Comparison of ENCODE assay signal across 23 mouse cellular contexts in the genomic region with DNA sequence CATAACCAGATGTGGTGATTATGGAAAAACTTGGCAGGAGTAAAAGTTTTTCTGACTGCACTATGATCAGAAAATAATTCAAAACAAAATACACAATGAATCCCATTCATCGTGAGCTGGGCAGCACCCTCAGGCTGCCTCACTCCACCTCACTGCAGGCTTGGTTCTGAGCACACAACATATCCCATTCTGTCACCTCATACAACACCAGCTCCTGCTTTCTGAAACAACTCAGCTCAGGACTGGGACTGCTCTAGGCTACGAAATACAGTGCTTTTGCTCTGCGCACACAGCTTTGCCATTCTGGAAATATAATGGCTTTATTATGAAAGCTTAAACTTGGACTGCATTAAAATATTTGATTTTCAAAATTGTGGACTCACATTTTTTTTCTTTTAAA.
DNase-seq lines count a peak whose midpoint lies in the region; ATAC-seq lines count a peak whose summit lies in the region.
"Had no signal": no experiment of that assay in that cellular context is flagged by ENCODE, and none has a peak within 500 bp of the region (broad histone marks: within the 10 kb centered on the region; RNA-seq: fewer than 3 reads in every experiment).

No protein-coding gene starts in this region.

- WGBS in embryonic facial prominence, embryonic 13.5 days, result 30% methylated on average over 3 of the region's 3 CpGs
- 71% methylated on average over 3 of the region's 3 CpGs for WGBS in embryonic facial prominence, embryonic 10.5 days
- 36% methylated on average over 3 of the region's 3 CpGs for WGBS in embryonic facial prominence, embryonic 15.5 days
- WGBS in limb, embryonic 13.5 days, result 42% methylated on average over 3 of the region's 3 CpGs

- 0 out of 2 replicates have a peak overlapping the region, but pooled peaks have one; percentile 7 for H3K9ac ChIP-seq in embryonic facial prominence, embryonic 13.5 days
- no peak overlapping the region for H3K9ac ChIP-seq in embryonic facial prominence, embryonic 15.5 days
- no peak overlapping the region for H3K9ac ChIP-seq in limb, embryonic 13.5 days
- H3K9ac ChIP-seq: forebrain, embryonic 12.5 days had no signal

- H3K27me3 ChIP-seq in embryonic facial prominence, embryonic 13.5 days, result no peaks in the 10 kb centered on the region
- H3K27me3 ChIP-seq in embryonic facial prominence, embryonic 10.5 days (replicated peaks; ENCODE audit: low read depth, poor library complexity, severe bottlenecking), result no peaks in the 10 kb centered on the region
- no peaks in the 10 kb centered on the region for H3K27me3 ChIP-seq in embryonic facial prominence, embryonic 15.5 days
- H3K27me3 ChIP-seq in limb, embryonic 13.5 days, result no peaks in the 10 kb centered on the region
- H3K27me3 ChIP-seq: CH12.LX; forebrain, embryonic 12.5 days had no signal

- no peaks in the 10 kb centered on the region for H3K36me3 ChIP-seq in embryonic facial prominence, embryonic 13.5 days
- H3K36me3 ChIP-seq in embryonic facial prominence, embryonic 10.5 days (replicated peaks), result no peaks in the 10 kb centered on the region
- no peaks in the 10 kb centered on the region for H3K36me3 ChIP-seq in embryonic facial prominence, embryonic 15.5 days
- H3K36me3 ChIP-seq in limb, embryonic 13.5 days, result no peaks in the 10 kb centered on the region
- H3K36me3 ChIP-seq: forebrain, embryonic 10.5 days; forebrain, embryonic 12.5 days; G1E had no signal

- peaks cover 3% of the 10 kb centered on the region; the same call in 1 of the 2 replicates for H3K4me1 ChIP-seq in embryonic facial prominence, embryonic 13.5 days
- H3K4me1 ChIP-seq in embryonic facial prominence, embryonic 10.5 days, result peaks cover 3% of the 10 kb centered on the region; the same call in 1 of the 2 replicates
- H3K4me1 ChIP-seq in embryonic facial prominence, embryonic 15.5 days, result no peaks in the 10 kb centered on the region
- H3K4me1 ChIP-seq in limb, embryonic 13.5 days, result peaks cover 10% of the 10 kb centered on the region

- DNase-seq in embryonic facial prominence, embryonic 10.5 days (ENCODE audit: low spot score), result no peak
- peak; percentile 4 for DNase-seq in brain, adult 2 months (ENCODE audit: low read depth, low spot score)
- no peak for DNase-seq in ovary, postnatal 10 days (ENCODE audit: low spot score)
- no peak for DNase-seq in MN1 (ENCODE audit: low spot score)
- DNase-seq: adrenal gland, adult 2 months; adrenal gland, postnatal 10 days; adrenal gland, postnatal 25 days; B cell, adult 2 months; cerebellum, adult 11-12 months; cerebellum, adult 2 months; cerebellum, adult 9-10 months; cerebellum, postnatal 10 days; cerebellum, postnatal 25 days had no signal

- H3K27ac ChIP-seq in embryonic facial prominence, embryonic 13.5 days, result peak overlapping the region; percentile 34; the same call in 1 of the 2 replicates
- no peak overlapping the region for H3K27ac ChIP-seq in embryonic facial prominence, embryonic 10.5 days (replicated peaks)
- H3K27ac ChIP-seq in embryonic facial prominence, embryonic 15.5 days (replicated peaks), result no peak overlapping the region
- peak overlapping the region; percentile 44; the same call in 1 of the 2 replicates for H3K27ac ChIP-seq in limb, embryonic 13.5 days
- H3K27ac ChIP-seq: forebrain, embryonic 10.5 days; forebrain, embryonic 12.5 days had no signal

- H3K4me3 ChIP-seq in embryonic facial prominence, embryonic 13.5 days, result no peak overlapping the region
- no peak overlapping the region for H3K4me3 ChIP-seq in embryonic facial prominence, embryonic 10.5 days
- no peak overlapping the region for H3K4me3 ChIP-seq in embryonic facial prominence, embryonic 15.5 days (replicated peaks)
- H3K4me3 ChIP-seq in limb, embryonic 13.5 days, result no peak overlapping the region
- H3K4me3 ChIP-seq: forebrain, embryonic 10.5 days; forebrain, embryonic 12.5 days had no signal

- no peaks in the 10 kb centered on the region for H3K9me3 ChIP-seq in embryonic facial prominence, embryonic 13.5 days
- H3K9me3 ChIP-seq in embryonic facial prominence, embryonic 10.5 days, result no peaks in the 10 kb centered on the region
- no peaks in the 10 kb centered on the region for H3K9me3 ChIP-seq in embryonic facial prominence, embryonic 15.5 days (replicated peaks)
- no peaks in the 10 kb centered on the region for H3K9me3 ChIP-seq in limb, embryonic 13.5 days
- H3K9me3 ChIP-seq: forebrain, embryonic 10.5 days; forebrain, embryonic 12.5 days; G1E had no signal

- ATAC-seq in embryonic facial prominence, embryonic 13.5 days (ENCODE audit: insufficient number of reproducible peaks, insufficient read depth, low FRiP score, low TSS enrichment, low read depth), result 0 out of 2 replicates have a peak, but pooled peaks have one; percentile 15
- 0 out of 2 replicates have a peak, but pooled peaks have one; percentile 15 for ATAC-seq in embryonic facial prominence, embryonic 15.5 days (ENCODE audit: insufficient number of reproducible peaks, low FRiP score, low TSS enrichment, low read depth)
- peak; percentile 48; the same call in 1 of the 2 replicates for ATAC-seq in limb, embryonic 13.5 days (ENCODE audit: low FRiP score, low read depth)
- ATAC-seq: CD4-positive, CD25-positive, alpha-beta regulatory T cell, adult 4 months; forebrain, embryonic 14.5 days; forebrain, embryonic 16.5 days had no signal

- H3K4me2 ChIP-seq in embryonic facial prominence, embryonic 13.5 days, result no peak overlapping the region
- H3K4me2 ChIP-seq in embryonic facial prominence, embryonic 15.5 days (replicated peaks), result no peak overlapping the region
- H3K4me2 ChIP-seq in limb, embryonic 13.5 days (replicated peaks), result no peak overlapping the region
- H3K4me2 ChIP-seq: forebrain, embryonic 12.5 days had no signal

Comparison
In these comparisons a context has a peak if more than half of its experiments do, and no peak if none do; other contexts are left out.
1. H3K27ac ChIP-seq: peak in embryonic facial prominence, embryonic 13.5 days (single experiment) and limb, embryonic 13.5 days (single experiment); none in embryonic facial prominence, embryonic 10.5 days (single experiment) and embryonic facial prominence, embryonic 15.5 days (single experiment).
2. Peak in every context shown above with its lines, with median percentiles within 50 percentile points of each other: ATAC-seq.